Mouse (Mus musculus) stomach, embryonic 15.5 days (tissue): ENCODE measurements around the gene Tsks. TPM values are rescaled to one million over a fixed set of nuclear protein-coding genes. Genes with fewer than 3 reads are reported as not detected.

Source experiments
- ATAC-seq: fragments of 200-750 bp; cut with Nextera tagmentation; 2 replicates; pipeline ENCODE4 v1.8.0; 2017; ENCODE audit warnings: low read depth, moderate number of reproducible peaks, moderate TSS enrichment; ENCODE audit not compliant: insufficient read depth, low FRiP score
- H3K27ac ChIP-seq: fragments of 300-500 bp; sonication (generic); 2 replicates; pipeline ENCODE4 v1.5.1; 2015; ENCODE audit warnings: mild to moderate bottlenecking, inconsistent platforms
- H3K27me3 ChIP-seq: fragments of 300-500 bp; sonication (generic); replicated peaks from 2 replicates; pipeline ENCODE4 v1.6.1; 2015; ENCODE audit warnings: inconsistent platforms
- H3K36me3 ChIP-seq: fragments of 300-500 bp; sonication (generic); 2 replicates; pipeline ENCODE4 v1.6.1; 2015; ENCODE audit warnings: inconsistent platforms
- H3K4me1 ChIP-seq: fragments of 300-500 bp; sonication (generic); 2 replicates; pipeline ENCODE4 v1.6.1; 2015; ENCODE audit warnings: inconsistent platforms
- H3K4me2 ChIP-seq: fragments of 300-500 bp; sonication (generic); 2 replicates; pipeline ENCODE4 v1.6.1; 2015; ENCODE audit warnings: mild to moderate bottlenecking, inconsistent platforms
- H3K4me3 ChIP-seq: fragments of 300-500 bp; sonication (generic); replicated peaks from 2 replicates; pipeline ENCODE4 v1.5.1; 2015; ENCODE audit warnings: inconsistent platforms
- H3K9ac ChIP-seq: fragments of 300-500 bp; sonication (generic); 2 replicates; pipeline ENCODE4 v1.6.1; 2015; ENCODE audit warnings: inconsistent platforms
- H3K9me3 ChIP-seq: fragments of 300-500 bp; sonication (generic); 2 replicates; pipeline ENCODE4 v1.6.1; 2016; ENCODE audit warnings: inconsistent platforms
- WGBS: fragments of 180-500 bp; shearing (Covaris S2); methylation state at CpG from one replicate; pipeline ENCODE4 v1.1.7; 2015; 5-methylcytosine and 5-hydroxymethylcytosine counted together
- polyA plus RNA-seq: library from polyadenylated mRNA; unstranded; fragments of >200 nt; fragmentation: Nextera tagmentation; extraction: Ambion mirVana; gene quantifications from 2 replicates; pipeline ENCODE4 v1.2.1, GENCODE M21; 2015

Gene Tsks
- polyA plus RNA-seq, 1 experiment from 2014 or later: 0.09 TPM

DNA sequence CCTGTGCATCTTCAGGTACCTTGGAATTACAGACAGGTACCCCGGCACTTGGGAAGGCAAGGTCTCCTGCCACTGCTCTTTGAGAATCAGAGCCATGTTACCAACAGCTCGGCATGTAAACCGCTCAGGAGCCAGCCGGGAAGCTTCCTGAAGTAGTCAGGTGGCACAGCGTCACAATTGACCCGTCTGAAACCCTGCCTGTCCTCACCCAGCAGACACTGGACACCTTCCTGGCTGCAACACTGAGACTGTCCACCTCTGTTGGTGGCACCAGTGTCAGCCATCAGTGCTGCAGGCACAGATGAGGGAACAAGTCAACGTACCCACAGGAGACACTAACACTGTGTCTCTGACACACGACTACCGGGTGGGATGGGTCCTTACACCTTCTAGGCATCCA, 27.7 kb upstream of the Tsks start:
- no peaks in the 10 kb centered on the region for H3K27me3 ChIP-seq
- peaks cover 8% of the 10 kb centered on the region; the same call in 1 of the 2 replicates for H3K4me1 ChIP-seq
- no peaks in the 10 kb centered on the region for H3K9me3 ChIP-seq
- no peak overlapping the region for H3K4me2 ChIP-seq
- H3K4me3 ChIP-seq: no peak overlapping the region
- no peak overlapping the region for H3K27ac ChIP-seq
- no peak for ATAC-seq
- peaks cover 34% of the 10 kb centered on the region; the same call in 1 of the 2 replicates for H3K36me3 ChIP-seq
- H3K9ac ChIP-seq: no peak overlapping the region
- 89% methylated on average over 9 of the region's 9 CpGs for WGBS

DNA sequence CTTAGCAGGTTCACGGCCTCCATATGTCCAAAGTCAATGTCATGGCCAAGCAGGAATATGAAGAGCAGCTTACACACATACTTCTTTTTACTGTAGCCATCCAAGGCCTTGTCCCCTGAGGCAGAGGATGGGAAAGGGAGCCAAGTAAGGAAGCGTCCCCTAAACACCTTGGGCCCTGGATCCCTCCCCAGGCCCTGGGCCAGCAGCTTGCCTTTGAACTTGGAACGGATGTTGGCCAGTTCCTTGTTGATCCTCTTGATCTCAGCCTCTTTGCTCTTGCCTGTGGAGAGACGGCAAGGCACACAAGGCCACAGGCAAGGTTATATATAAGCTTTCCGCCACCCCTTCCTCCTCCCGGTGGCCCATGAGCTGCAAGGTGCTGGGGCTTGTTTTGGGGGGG, 26.8 kb upstream of the Tsks start:
- ATAC-seq: no peak
- H3K9me3 ChIP-seq: no peaks in the 10 kb centered on the region
- H3K9ac ChIP-seq: no peak overlapping the region
- no peak overlapping the region for H3K27ac ChIP-seq
- H3K4me2 ChIP-seq: no peak overlapping the region
- H3K36me3 ChIP-seq: peaks cover 27% of the 10 kb centered on the region; the same call in 1 of the 2 replicates
- 80% methylated on average over 6 of the region's 6 CpGs for WGBS
- no peaks in the 10 kb centered on the region for H3K27me3 ChIP-seq
- H3K4me1 ChIP-seq: peaks cover 8% of the 10 kb centered on the region; the same call in 1 of the 2 replicates
- no peak overlapping the region for H3K4me3 ChIP-seq

DNA sequence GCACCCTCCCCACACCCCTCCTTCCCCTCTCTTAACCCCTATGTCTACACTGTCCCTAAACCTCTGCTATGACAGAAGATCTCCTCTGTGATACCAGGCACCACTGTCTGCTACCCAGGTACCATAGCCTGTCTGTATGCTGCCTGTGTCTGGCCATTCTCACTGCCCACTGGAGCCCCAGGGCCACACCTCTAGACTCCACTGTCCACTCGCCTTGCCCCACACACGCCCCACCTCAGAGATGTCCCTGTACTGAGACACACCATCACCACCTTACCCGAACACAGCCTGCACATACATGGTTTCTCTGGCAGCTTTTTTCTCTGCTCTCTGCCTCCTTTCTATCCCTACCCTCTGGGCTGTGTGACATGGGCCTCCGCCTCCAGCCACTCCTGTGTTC, 26.1 kb upstream of the Tsks start:
- 91% methylated on average over 4 of the region's 4 CpGs for WGBS

DNA sequence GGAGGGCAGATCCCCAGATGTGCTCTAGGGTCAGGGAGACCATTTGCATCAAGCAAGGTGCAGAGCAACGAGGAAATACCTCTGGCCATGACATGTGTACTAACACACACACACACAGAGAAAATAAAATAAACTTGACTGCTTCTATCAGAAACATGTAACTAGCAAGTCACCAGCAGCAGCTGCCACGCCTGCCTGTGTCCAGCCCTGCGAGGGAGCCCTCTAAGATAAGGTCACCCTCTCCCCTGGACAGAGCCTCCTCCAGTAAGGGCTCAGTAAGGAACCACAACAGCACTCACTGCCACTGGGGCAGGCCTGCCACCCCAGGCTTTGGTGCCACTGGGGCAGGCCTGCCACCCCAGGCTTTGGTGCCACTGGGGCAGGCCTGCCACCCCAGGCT, 24.8 kb upstream of the Tsks start:
- H3K36me3 ChIP-seq: peaks cover 18% of the 10 kb centered on the region; the same call in 1 of the 2 replicates
- WGBS: 62% methylated on average over 3 of the region's 3 CpGs

More for the DNA sequence above, 26.1 kb upstream of the Tsks start:
- Histone ChIP-seq H3K27me3 (no peaks in the 10 kb centered on the region), H3K9me3 (no peaks in the 10 kb centered on the region), H3K36me3 (peaks cover 22% of the 10 kb centered on the region; the same call in 1 of the 2 replicates), H3K27ac (no peak overlapping the region), H3K4me1 (peaks cover 8% of the 10 kb centered on the region; the same call in 1 of the 2 replicates), H3K4me3 (no peak overlapping the region), H3K4me2 (no peak overlapping the region), H3K9ac (no peak overlapping the region)
- no peak for ATAC-seq

DNA sequence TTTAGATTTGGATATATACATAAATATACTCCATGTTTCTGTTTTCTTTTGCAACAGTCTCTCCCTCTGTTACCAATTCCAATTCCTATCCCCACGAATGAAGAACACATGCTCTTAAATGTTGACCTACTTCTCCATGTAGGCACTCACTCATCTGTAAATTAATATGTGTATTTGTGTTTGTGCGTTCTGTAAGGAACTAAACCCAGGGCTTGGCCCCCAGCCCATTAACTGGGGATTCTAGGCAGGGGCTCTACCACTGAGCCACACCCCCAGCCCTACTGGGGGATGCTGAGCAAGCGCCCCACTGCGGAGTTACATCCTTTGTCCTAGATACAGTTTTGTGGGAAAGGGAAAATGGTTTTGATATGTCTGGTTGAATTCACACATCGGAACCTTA, 23.9 kb upstream of the Tsks start:
- peaks cover 17% of the 10 kb centered on the region; the same call in 1 of the 2 replicates for H3K36me3 ChIP-seq
- no peak overlapping the region for H3K9ac ChIP-seq
- no peak for ATAC-seq
- no peak overlapping the region for H3K4me2 ChIP-seq
- peaks cover 8% of the 10 kb centered on the region; the same call in 1 of the 2 replicates for H3K4me1 ChIP-seq
- H3K27ac ChIP-seq: no peak overlapping the region
- H3K9me3 ChIP-seq: no peaks in the 10 kb centered on the region
- 91% methylated on average over 5 of the region's 5 CpGs for WGBS
- no peak overlapping the region for H3K4me3 ChIP-seq
- H3K27me3 ChIP-seq: no peaks in the 10 kb centered on the region

More for the DNA sequence above, 24.8 kb upstream of the Tsks start:
- ATAC-seq: no peak
- Histone ChIP-seq H3K4me2 (no peak overlapping the region), H3K27ac (no peak overlapping the region), H3K9me3 (no peaks in the 10 kb centered on the region), H3K4me3 (no peak overlapping the region), H3K9ac (no peak overlapping the region), H3K4me1 (peaks cover 8% of the 10 kb centered on the region; the same call in 1 of the 2 replicates), H3K27me3 (no peaks in the 10 kb centered on the region)

DNA sequence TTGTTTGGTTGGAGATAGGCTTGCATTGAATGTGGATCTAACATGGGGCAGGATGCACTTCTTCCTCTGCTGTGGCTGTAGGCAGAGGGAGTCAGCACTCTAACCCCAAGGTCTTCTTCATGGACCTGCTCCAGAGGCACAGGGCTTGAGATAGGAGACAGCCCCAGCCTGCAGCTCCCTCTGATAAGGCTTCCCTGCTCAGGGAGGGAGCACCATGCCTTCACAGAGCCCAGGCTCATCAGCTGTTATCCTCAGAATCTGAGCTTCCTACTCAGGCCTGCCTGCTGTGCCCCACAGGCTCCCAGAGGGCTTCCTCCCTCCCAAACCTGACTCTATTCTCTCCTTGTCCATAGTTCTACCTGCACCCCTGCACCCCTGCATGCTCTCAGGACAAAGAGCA, 20.5 kb upstream of the Tsks start:
- H3K9ac ChIP-seq: no peak overlapping the region
- ATAC-seq: no peak
- H3K27ac ChIP-seq: no peak overlapping the region
- no peak overlapping the region for H3K4me3 ChIP-seq
- no peak overlapping the region for H3K4me2 ChIP-seq
- H3K9me3 ChIP-seq: no peaks in the 10 kb centered on the region
- H3K27me3 ChIP-seq: no peaks in the 10 kb centered on the region
- peaks cover 5% of the 10 kb centered on the region; the same call in 1 of the 2 replicates for H3K4me1 ChIP-seq
- 0 out of 2 replicates have a peak, but pooled peaks cover 13% of the 10 kb centered on the region for H3K36me3 ChIP-seq

DNA sequence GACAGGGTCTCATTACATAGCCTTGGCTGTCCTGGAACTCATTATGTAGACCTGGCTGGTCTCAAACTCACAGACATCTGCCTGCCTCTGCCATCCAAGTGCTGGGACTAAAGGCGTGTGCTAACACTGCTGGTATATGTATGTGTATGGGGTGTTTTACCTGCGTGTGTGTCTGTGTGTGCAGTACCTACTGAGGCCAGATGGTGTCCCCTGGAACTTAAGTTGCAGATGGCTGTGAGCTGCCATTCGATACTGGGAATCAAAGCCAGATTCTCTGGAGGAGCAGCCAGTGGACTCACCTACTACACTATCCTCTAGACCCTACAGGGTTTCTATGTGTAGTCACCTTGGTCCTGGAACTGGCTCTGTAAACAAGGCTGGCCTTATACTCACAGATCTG, 17.5 kb upstream of the Tsks start:
- Histone ChIP-seq H3K4me3 (no peak overlapping the region), H3K4me2 (no peak overlapping the region), H3K9ac (no peak overlapping the region), H3K27me3 (no peaks in the 10 kb centered on the region), H3K27ac (no peak overlapping the region), H3K4me1 (peaks cover 10% of the 10 kb centered on the region), H3K36me3 (0 out of 2 replicates have a peak, but pooled peaks cover 13% of the 10 kb centered on the region), H3K9me3 (no peaks in the 10 kb centered on the region)
- no peak for ATAC-seq
- WGBS: 78% methylated on average over 3 of the region's 3 CpGs

DNA sequence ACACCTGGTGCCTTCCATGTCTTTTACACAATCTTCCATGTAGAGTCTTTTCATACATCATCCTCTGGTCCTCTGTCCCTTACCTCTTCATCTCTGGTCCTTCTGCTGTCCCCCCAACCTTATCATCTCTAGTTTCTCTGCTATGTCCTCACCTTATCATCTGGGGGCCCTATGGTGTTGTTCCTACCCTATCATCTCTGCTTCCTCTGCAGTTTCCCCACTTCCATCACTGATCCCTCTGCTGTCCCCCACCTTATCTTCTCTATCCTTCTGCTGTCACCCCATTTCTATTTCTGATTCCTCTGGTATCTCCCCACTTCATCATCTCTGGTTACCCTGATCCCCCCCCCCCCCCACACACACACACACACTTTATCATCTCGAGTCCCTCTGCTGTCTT, 14.4 kb upstream of the Tsks start:
- H3K27me3 ChIP-seq: no peaks in the 10 kb centered on the region
- H3K9me3 ChIP-seq: no peaks in the 10 kb centered on the region
- H3K9ac ChIP-seq: peak overlapping the region; percentile 12; the same call in 1 of the 2 replicates
- H3K36me3 ChIP-seq: 0 out of 2 replicates have a peak, but pooled peaks cover 8% of the 10 kb centered on the region
- H3K4me2 ChIP-seq: peak overlapping the region; percentile 63
- 0% methylated on average over 1 of the region's 1 CpGs for WGBS
- peak overlapping the region; percentile 95 for H3K4me3 ChIP-seq
- ATAC-seq: no peak
- peak overlapping the region; percentile 79; the same call in 1 of the 2 replicates for H3K27ac ChIP-seq
- peaks cover 10% of the 10 kb centered on the region for H3K4me1 ChIP-seq

DNA sequence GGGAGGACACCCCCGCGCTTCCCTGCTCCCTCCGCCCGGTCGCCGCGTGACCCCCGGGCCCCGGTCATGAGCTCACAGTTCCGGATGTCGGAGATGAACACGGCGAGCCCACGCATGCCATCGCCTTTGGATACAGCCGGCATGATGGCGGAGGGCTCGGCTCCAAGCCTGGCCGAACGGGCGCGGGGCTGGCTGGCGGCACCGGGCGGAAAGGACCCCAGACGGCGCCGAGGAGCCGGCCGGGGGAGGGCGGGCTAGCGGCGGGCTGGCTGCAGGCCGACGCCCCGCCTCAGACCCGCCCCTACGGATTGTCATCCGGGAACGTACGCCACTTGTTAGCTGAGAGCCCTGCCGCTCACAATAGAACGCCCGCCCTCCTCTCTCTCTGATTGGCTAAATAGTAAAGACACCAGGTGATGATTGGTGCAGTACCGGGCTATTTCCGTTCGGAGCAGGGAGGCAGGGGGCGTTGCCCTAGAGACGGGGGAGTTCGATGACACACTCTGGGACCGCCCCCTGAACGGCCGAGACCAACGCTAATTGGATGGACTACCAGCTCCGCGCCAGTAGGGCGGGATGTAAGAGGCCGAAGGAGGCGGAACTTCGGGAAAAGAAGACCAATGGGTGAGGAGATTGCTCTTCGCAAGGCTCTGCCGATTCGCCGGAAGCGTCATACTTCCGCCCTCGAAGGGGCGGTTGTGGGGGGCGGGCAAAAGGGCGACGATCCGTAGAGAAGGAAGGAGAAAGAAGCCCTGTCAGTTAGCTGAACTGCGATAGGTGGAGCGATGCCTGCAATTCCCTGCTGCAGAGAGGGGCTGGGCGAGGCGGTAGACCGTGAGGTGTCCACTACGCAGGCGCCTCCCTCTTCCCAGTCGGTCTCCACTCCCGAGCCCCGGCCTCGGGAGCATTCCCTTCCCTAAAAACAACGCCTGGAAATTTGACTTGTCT, 13.5 kb upstream of the Tsks start, which contains the start of gene Ap2a1:
TSS of gene Ap2a1 (minus strand) at position 293 of the 948 bp plus-strand sequence.
- under 1% methylated on average over 84 of the region's 84 CpGs for WGBS
- ATAC-seq: peak; percentile 99
- Histone ChIP-seq H3K27me3 (no peaks in the 10 kb centered on the region), H3K4me1 (peaks cover 10% of the 10 kb centered on the region), H3K9me3 (no peaks in the 10 kb centered on the region), H3K4me2 (peak within 1 kb of the TSS; percentile 81), H3K27ac (peak within 1 kb of the TSS; percentile 93), H3K36me3 (0 out of 2 replicates have a peak, but pooled peaks cover 8% of the 10 kb centered on the region), H3K4me3 (peak within 1 kb of the TSS; percentile 95), H3K9ac (peak within 1 kb of the TSS; percentile 95)

DNA sequence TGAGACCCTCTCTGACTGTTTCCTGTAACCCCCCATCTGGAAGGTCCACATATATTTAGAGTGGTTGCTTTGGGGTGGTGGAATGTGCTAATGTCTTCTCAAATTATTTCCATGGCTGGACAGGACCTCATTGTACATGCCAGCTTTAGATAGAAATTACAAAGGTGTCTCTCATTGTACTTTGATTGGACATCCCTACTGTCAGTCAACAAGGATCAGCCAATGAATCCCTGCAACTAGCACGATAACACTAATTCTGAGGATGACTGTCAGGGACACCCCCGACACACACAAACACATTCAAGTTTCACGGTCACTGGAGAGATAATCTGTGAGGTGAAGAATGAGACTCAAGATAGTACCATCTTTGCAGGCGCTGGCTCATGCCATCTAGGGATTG, 4.3 kb upstream of the Tsks start:
- 91% methylated on average over 4 of the region's 4 CpGs for WGBS
- H3K27me3 ChIP-seq: no peaks in the 10 kb centered on the region
- H3K36me3 ChIP-seq: no peaks in the 10 kb centered on the region
- no peak overlapping the region for H3K27ac ChIP-seq
- ATAC-seq: no peak
- H3K4me3 ChIP-seq: no peak overlapping the region
- no peaks in the 10 kb centered on the region for H3K4me1 ChIP-seq
- H3K9me3 ChIP-seq: no peaks in the 10 kb centered on the region
- no peak overlapping the region for H3K9ac ChIP-seq
- no peak overlapping the region for H3K4me2 ChIP-seq

DNA sequence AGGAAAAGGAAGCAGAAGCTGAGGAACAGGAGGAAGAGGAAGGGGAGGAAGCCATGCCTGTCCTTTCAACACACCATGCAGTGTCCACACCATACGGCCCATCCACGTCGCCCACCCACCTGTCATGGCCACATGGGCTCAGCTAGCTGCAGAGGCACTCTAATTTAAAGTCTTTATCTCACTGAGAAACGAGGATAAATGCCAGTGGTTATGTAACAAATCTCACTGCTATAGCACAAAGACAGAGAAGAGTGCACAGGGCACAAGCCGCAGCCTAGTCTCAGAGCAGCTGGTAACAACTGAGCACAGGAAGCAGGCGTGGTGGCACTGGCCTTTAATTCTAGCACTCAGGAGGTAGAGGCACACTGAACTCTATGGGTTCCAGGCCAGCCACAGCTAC, 6.9 kb downstream of the Tsks start:
- Histone ChIP-seq H3K4me1 (peaks cover 9% of the 10 kb centered on the region; the same call in 1 of the 2 replicates), H3K9ac (no peak overlapping the region), H3K4me2 (no peak overlapping the region), H3K4me3 (no peak overlapping the region), H3K9me3 (no peaks in the 10 kb centered on the region), H3K36me3 (no peaks in the 10 kb centered on the region), H3K27ac (no peak overlapping the region), H3K27me3 (peaks cover 18% of the 10 kb centered on the region)
- no peak for ATAC-seq
- WGBS: 73% methylated on average over 6 of the region's 6 CpGs

DNA sequence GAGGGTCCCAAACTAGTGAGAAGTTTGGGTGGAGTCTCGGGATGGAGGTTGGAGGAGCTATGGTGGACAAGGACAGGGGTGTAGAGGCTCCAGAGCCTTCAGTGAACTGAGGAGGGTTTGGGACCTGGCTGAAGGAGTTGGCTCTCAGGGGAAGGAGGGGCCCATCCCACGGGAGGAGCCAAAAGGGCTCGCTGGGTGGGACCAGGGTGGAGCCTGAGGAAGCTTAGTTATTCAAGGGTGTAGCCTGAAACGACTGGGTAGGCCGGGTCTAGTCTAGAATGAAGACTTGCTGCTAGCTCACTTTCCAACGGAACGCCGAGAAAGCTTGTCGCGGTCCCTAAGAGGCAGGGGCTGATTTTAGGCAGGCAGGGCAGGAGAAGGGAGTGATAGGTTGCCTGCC, 9.0 kb downstream of the Tsks start:
- peak overlapping the region; percentile 75 for H3K27ac ChIP-seq
- peak overlapping the region; percentile 54; the same call in 1 of the 2 replicates for H3K9ac ChIP-seq
- H3K4me1 ChIP-seq: peaks cover 9% of the 10 kb centered on the region; the same call in 1 of the 2 replicates
- H3K4me2 ChIP-seq: peak overlapping the region; percentile 95
- peaks cover 18% of the 10 kb centered on the region for H3K27me3 ChIP-seq
- peak overlapping the region; percentile 57 for H3K4me3 ChIP-seq
- peak; percentile 81 for ATAC-seq
- no peaks in the 10 kb centered on the region for H3K9me3 ChIP-seq
- under 1% methylated on average over 10 of the region's 10 CpGs for WGBS
- H3K36me3 ChIP-seq: no peaks in the 10 kb centered on the region
